Mouse (Mus musculus): Measurements from ENCODE around the gene Bdkrb2. TPM values are rescaled to one million over a fixed set of nuclear protein-coding genes. Genes with fewer than 3 reads are reported as not detected.
A peak's percentile ranks its signal among the peaks of the same experiment; 100 is the strongest.

The Bdkrb2 gene
- under 1 TPM; 0.21 to 0.41 TPM for total RNA-seq (2021)

DNA sequence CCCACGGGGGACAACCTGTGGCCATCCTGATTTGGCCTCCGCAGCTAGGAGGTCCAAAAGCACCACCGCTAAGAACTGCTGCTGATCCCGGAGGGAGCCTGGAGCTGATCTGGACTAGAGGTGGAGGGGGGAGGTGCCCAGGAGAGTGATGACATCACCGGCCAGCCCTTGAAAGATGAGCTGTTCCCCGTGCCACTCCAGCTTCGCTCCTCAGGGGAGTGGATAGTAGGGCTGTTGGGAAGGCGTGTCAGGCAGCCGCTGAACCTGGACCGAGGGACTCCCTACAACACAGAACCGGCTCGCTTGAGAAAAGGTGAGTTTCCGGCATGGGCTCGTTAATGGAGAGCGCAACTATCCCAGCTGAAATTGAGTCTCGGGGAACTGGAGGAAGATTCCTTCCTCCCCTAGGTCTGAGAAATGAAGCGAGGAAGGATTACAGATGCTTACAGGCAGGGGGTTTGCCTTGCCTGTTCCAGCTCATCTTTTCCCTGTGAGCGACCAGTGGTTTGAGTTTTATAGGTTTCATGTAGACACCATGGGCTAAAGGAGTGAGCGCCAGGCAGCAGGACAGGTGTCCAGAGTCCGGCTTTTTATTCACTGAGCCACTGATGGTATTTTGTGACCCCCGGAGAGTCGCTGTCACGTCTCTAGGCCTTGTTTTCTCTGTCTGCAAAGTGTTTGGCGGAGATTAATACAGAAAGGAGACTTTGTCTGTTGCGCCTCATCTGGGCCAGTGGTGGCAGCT lies at the start of gene Bdkrb2:
Gene Bdkrb2 (plus strand): TSS at position 291 of the 745 bp plus-strand sequence.
- DNase-seq (ENCODE audit: low spot score in 2 of 2) = no peak
- intact Hi-C loops (cut with DNase I) = no loop called here

DNA sequence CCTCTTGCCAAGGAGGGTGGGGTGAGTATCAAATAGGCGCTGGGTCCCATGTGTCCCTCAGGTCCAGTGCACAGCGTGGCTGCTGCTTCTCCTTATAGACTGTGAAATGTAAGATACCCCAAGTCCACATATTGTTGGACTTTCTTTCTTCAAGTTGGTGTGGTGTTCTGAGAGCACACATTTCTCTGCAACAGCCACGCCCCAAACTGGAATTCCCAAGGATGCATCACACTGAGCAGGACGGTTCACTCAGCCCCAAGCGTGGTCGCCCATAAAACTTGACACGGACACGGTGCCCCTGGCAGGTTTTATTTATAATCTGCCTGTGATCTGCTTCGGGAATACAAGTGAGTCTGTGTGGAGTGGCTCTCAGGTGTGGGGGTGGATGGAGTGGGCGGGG lies 48.9 kb upstream of the Bdkrb2 start:
- intact Hi-C loops (cut with DNase I) = no loop called here
- DNase-seq (ENCODE audit: low spot score in 2 of 2) = no peak

DNA sequence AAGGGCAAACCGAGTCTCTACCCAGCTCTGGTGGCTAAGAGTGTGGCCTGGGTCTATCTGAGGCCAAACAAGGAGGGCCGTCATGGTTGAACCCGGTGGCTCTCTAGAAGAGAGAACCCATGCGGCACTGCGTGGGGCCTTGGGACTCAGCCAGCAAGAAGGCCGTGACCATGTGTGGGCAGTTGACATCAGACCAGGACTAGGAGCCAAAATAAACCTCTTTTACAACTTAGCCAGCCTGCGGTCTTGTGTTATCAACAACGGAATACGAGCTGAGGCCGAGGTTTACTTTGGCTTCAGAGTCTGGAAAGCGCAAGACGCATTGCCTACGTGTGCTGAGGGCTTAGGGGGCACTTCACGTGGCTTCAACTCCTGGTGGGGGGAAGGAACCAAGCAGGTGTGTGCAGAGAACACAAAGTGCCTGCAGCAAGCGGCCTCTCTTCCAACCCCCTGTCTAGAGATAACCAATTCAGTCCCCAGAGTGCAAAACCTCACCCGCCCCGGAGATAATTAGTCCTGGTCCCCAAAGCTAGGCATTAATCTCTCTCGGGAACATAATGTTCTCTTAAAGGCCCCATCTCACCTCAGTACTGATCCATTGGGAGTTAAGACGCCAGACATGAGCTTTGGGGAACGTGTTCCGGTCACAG lies 45.9 kb upstream of the Bdkrb2 start:
- no peak for DNase-seq (ENCODE audit: low spot score in 2 of 2)
- intact Hi-C loops (cut with DNase I) = no loop called here

DNA sequence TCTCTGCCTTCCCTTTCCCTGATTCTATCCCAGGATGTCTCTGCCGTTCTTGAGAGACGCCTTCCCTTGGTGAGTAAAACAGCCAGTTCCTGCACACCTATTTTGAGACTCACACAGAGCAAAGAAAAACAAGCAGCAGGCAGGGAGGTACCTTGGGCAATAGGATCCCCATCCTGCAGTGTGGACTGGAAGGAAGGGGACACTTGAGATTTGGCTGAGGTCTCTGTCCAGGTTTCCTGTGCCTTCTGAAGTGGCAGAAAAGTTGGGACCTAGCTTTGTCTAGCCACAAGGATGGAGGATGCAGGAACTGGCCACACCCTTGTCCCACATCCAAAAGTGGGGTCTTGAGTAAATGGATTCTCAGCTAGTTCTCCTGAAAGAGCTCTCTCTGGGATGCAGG lies 43.2 kb upstream of the Bdkrb2 start:
- DNase-seq (ENCODE audit: low spot score in 2 of 2) = no peak
- intact Hi-C loops (cut with DNase I) = no loop called here

DNA sequence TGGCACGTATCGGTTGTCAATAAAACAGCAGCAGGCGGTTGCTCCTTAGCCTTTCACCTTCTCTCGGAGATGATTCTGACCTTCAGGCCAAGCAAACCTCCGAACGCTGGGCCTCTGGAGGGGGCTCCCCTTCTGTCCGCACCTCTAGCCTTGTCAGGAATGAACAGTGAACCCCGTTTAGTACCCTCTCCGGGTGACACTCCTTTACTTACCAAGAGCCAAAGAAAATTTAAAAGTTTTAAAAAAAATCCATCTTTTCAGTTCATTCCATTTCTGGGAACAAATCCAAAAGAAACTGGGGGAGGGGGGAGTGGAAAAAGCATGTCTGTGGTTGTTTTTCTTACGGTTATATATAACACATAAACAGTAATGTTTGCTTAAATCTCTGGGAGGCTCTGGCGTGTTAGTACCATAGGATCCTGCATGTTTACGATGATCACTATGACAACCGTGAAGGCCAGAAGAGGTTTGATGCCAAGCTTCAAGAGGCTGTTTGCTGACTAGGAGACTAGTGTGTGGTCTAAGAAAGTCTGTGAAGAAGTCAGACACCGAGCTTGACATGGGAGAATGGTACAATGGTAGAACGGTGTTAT lies 41.8 kb upstream of the Bdkrb2 start:
- intact Hi-C loops (cut with DNase I) = no loop called here
- peak in 1 of 2 experiments; percentile 29 for DNase-seq (ENCODE audit: low spot score in 2 of 2)

DNA sequence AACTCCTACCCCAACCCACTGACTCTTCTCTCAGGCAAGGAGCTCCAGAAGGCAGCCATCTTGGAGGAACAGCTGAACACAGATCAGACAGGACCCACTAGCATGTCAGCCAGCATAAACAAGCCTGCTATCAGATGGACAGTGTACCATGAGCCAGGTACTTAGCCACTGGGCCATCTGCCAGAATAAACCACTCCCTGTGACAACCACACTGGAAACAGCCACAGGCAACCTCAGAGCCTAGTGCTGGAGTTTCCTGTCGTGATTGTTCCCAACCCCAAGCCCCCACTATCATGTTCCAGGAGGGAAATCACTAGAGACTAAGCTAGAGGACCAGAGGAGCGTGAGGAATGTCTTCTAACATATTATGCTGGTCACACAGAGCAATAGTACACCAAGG lies 39.3 kb upstream of the Bdkrb2 start:
- no peak for DNase-seq (ENCODE audit: low spot score in 2 of 2)
- intact Hi-C loops (cut with DNase I) = no loop called here

DNA sequence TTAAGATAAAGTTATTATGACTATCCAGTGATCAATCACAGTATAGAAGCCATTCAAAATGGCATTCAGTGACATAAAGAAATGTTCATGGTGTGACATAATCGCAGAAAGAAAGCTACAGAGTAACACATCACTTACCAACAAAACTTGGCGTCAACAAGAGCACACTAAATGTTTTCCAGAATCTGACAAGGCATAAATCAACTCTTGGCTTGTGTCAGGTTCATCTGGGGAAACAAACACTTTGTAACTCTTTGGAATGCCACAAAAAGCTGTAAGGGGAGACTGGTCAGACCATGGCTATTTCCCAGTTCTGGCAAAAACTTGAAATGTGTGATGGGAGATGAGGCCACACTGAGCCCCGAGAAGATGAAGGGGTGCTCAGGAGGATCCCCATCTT lies 36.8 kb upstream of the Bdkrb2 start:
- intact Hi-C loops (cut with DNase I) = no loop called here
- no peak for DNase-seq (ENCODE audit: low spot score in 2 of 2)

DNA sequence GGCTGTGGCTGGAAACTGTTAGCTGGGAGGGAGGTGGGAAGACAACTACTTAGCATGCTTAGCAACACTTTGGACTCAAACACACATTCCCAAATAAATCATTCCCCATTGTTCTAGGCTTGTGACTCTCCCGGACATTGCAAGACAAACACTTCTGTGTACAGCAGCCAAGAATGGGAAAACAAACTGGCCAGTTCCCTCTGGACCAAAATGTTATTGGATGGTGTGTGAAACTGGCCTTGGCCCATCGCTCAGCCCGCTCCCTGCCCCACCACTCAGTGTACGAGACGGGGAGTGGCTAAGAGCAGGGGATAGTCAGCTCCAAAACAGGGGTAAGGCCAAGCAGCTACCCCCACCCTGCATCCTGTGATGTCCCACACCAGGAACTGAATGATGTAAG lies 36.2 kb upstream of the Bdkrb2 start:
- intact Hi-C loops (cut with DNase I) = no loop called here
- DNase-seq (ENCODE audit: low spot score in 2 of 2) = peak; percentile 27 to 55

DNA sequence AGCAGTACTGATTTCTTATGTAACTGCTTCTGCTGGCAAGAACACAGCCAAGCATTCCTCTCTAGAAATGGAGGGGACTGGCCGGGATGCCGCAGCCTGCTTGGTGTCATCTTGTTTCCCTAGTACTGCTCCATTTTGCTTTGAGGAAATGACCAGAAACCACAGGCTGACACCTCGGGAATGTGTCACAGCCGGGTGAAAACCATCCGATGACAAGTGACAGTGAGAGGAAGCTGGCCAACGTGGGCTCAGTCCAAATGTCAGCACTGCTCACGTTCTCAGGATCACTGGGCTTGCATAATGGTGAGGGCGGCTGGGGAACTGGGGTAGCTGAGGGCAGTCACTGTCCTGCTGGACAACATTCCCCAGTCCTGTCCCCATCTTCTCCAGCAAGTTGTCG lies 33.5 kb upstream of the Bdkrb2 start:
- intact Hi-C loops (cut with DNase I) = no loop called here
- no peak for DNase-seq (ENCODE audit: low spot score in 2 of 2)

DNA sequence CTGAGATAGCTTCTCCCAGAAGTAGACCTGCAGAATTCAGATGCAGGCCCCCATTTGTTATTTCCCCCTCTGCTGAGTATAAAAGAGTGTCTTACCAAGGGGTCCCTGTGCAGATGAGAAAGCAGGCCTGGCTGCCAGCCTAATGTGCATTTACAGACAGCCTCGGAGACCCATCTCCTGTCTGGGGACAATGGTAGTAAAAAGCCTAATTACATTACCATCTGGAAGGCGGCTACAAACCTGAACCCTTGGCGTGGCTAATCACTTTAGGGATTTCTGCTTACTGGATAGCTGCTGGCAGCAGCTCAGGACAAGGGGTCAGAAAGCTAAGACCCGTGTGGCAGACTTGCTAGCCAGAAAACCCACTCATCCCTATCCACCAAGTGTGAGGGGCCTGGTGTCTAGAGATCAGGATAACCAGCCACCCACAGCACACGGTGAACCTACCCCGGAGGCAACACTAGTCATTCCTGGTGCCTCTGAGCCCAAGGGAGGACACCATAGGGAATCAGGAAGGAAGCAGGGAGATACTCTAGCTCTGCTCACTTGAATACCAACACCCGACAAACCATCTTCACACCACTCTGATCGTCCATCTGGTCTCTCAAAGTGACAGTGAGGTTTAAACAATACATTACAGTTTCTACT lies 31.2 kb upstream of the Bdkrb2 start:
- intact Hi-C loops (cut with DNase I) = no loop called here
- no peak for DNase-seq (ENCODE audit: low spot score in 2 of 2)

DNA sequence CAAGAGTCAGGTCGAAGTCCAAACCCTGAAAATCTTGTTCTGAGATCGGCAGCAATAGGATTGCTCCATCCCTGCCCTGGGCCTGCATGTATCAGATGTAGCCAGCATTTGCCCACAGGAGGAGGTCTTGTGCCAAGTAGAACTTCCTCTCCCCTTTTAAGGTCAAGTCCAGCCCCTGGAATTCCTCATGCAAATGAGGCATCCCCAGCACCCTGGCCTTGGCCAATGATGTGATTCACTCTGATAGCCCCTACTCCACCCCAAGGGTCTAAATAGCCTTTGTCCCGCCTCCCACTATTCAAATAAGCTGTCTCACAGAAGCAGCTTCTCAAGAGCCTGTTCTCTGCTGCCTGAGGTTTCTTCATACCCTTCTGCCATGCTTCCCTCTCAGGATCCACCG lies 28.2 kb upstream of the Bdkrb2 start:
- intact Hi-C loops (cut with DNase I) = no loop called here
- no peak for DNase-seq (ENCODE audit: low spot score in 2 of 2)

DNA sequence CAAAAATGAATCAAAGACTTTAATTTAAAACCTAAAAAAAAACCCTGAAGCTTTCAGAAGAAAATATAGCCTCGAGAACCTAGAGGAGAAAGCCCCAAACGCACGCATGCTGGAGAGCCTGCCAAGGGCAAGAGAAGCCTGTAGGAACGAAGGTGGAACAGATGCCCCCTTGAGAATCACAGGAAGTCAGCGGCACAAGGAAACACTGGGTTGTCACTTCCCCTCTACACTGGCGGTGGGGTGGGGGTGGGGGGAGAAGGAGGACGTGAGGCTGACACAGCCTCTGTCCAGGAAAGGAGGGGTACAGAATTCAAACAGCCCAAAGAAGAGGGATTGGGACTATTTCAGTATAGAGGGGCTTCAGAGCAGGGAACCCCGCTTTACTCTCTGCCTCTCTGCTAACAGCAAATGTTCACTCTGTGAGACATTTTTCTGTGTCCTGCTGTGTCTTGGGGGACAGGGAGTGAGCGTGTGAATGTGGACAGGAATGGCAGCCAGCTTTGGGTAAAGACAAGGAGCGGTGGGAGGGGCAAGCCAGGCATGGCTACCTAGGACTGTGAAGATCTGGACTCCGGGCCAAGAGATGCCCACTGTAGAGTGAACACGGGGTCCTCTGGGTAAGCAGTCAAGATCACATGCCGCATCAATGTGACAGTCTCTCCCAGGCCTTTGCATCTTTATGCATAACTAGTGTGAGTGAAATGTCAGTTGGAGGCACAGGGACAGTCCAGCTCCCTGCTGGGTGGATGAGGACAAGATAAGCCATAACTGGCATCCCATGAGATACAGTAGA lies 26.9 kb upstream of the Bdkrb2 start:
- DNase-seq (ENCODE audit: low spot score in 2 of 2) = no peak
- intact Hi-C loops (cut with DNase I) = no loop called here

DNA sequence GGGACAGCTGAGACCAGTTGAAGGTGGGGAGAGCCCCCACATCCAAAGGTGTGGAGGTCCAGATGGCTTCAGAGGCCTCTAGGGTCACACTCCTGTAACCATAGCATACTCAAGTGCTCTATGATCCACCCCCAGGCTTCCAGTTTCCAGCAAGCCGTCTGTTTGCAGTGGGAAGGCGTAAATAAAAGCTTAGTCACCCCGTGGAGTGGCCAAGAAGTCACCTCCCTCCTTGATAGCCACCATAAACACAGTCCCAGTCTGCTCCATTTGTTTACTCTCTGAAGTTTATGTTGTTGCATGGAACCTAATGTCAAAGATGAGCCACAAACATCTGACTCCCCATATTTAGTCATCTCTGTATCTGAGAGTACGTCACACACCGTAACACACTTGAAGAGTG lies 25.9 kb upstream of the Bdkrb2 start:
- no peak for DNase-seq (ENCODE audit: low spot score in 2 of 2)
- intact Hi-C loops (cut with DNase I) = no loop called here

DNA sequence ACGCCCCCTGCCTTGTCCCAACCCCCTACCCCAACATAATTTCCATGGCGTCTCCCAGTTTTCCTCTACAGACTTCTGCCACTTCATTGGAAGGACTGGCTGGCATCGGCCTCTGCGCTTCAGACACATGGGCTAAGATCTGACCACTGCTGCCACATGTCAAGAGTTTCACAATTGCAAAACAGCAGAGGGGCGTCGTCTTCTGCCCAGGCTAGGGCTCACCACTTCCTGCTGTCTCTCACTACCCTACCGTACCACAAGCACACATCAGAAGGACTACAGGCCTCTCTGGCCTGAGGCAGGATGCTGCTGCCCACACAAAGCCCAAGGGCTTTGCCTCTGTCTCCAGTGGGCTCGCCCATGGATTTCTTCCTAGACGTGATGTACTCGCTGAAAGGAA lies 23.4 kb upstream of the Bdkrb2 start:
- DNase-seq (ENCODE audit: low spot score in 2 of 2) = no peak
- intact Hi-C loops (cut with DNase I) = no loop called here

DNA sequence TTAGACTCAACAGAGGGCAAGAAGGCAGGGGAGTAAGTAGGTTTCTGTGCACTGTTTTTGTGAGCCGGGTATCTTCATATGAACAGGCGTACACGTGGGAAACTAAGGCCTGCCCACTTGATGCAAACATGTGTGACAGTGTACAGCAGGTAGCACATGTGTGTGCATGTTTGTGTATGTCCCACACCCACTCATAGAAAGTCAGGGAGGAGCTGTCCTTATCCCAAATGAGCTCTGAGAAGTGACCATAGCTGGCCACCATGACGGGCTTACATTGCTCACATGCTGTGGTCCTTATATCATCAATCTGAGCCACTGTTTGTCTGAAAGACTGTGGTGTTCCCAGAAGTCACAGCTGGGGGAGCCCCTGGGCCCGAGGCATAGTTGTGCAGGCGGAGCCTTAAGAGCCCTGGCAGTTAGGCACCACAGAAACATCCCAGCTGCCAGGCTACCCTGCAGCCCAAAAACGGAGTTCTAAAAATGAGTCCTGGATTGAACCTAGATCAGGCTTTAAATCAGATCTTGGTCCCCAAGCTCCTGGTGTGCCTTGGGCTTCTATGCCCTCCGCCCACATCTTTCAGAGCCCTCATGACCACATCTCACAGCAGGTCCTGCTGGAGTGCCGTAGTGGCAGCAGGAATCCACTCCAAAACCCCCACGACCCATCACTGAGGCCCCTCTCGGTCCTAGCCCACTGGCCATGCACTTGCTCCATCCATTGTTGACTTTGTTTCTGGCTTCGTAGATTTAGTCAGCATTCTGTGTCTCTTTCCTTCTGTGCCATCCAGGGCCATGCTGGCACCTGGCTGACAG lies 21.2 kb upstream of the Bdkrb2 start:
- DNase-seq (ENCODE audit: low spot score in 2 of 2) = no peak
- intact Hi-C loops (cut with DNase I) = no loop called here

DNA sequence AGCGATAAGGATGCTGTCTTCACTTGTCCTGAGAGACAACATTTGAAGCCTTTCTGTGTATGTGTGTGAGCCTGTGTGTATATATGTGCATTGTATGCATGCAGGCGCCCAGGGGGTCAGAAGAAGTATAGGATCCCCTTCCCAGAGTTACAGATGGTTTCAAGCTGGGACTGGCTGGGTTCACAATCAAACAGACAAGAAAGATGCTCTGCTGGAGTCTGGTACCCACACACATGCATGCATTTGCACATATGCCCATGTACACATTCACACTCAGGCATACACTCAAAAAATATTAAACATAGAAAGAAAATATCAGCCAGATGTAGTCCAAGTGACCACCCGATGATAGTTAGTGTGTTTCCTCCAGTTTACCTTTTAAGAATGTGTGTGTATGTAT lies 20.5 kb upstream of the Bdkrb2 start:
- no peak for DNase-seq (ENCODE audit: low spot score in 2 of 2)
- intact Hi-C loops (cut with DNase I) = no loop called here

DNA sequence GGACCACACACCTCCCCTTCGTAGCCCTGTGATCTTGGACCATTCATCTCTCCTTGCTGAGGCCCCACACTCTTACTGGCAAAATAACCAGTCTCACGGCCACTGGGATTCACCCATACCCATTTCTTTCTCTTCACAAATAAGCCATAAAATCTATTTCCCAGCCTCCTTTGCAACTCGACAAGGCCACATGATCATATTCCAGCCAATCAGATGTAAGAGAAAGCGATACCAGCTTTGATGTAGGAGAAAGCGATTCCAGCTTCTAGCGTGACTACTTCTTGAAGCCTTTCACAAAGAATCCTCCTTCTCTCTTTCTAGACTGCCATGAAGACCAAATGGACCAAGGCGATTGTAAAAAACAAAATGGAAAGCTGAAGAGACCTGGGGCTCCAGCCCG lies 19.9 kb upstream of the Bdkrb2 start:
- DNase-seq (ENCODE audit: low spot score in 2 of 2) = no peak
- intact Hi-C loops (cut with DNase I) = no loop called here

DNA sequence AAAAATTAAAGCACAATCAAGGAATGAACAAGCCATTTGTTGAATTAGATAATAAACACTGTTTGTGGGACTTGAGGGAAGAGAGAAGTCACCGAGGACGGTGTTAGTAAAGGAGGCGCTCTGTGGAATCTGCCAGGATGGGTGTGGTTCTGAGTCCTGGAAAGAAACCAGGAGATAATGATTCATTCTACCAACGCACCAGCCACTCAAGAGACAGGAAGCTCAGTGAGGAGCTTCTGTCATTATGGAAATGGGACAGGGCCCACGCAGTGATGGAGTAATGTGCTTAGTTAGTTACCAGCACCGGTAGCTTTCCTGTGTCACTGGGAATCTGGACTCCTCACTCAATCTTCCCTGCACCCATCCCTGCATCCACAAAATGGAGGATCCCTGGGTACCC lies 19.3 kb upstream of the Bdkrb2 start:
- DNase-seq (ENCODE audit: low spot score in 2 of 2) = peak; percentile 44 to 94
- intact Hi-C loops (cut with DNase I) = no loop called here

DNA sequence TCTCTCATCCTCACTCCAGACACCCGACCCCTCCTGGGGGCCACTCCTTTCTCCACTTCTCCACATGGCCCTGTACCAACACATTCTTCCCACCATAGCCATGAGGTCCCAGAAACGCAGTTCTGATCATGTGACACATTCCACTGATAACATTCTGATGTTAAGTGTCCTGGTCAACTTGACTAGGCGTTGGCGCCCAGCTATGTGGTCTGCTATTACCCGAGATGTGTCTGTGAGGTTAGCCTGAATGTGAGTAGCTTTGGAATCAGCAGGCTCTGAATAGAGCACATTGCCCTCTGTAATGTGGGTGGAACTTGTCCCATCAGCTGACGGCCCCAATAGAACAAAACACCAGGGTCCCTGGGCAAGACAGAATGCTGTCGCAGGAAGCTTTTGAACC lies 18.2 kb upstream of the Bdkrb2 start:
- no peak for DNase-seq (ENCODE audit: low spot score in 2 of 2)
- intact Hi-C loops (cut with DNase I) = no loop called here

Data from left cerebral cortex, postnatal 25 days (tissue).